Mouse (Mus musculus): ENCODE data around the gene Npr2.

Gene Npr2

DNA sequence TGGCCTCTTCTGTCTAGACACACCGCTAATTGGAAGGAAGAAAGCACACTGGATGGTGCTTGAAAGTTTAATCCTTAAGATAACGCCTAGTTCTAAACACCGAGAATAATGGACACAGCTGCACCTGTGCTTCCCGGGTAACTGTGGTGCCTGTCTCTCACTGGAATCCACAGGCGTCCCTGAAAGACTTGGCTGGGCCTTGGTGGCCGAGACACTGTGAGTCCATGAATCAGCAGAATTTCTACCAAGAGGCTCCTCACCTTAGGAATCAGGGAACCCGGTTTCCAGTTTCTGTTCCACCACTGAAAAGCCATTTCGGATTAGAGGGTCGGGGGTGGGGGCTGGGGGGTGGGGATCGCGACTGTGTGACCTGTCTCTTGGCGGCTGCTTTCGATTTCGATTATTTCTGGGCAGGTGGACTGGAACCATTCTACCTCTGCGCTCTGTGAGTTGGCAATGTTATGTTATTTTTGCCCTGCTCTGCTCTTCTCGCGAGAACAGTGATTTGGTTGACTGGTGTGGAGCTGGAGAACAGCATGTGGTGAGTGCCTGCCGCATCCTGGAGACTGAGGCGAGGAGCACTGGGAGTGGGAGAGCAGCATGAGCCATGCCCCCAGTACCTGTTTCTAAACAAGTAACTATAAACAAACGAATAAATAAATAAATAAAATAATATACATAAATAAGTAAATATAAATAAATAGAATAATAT lies 2.5 kb upstream of the Npr2 start:
- no peak for DNase-seq

DNA sequence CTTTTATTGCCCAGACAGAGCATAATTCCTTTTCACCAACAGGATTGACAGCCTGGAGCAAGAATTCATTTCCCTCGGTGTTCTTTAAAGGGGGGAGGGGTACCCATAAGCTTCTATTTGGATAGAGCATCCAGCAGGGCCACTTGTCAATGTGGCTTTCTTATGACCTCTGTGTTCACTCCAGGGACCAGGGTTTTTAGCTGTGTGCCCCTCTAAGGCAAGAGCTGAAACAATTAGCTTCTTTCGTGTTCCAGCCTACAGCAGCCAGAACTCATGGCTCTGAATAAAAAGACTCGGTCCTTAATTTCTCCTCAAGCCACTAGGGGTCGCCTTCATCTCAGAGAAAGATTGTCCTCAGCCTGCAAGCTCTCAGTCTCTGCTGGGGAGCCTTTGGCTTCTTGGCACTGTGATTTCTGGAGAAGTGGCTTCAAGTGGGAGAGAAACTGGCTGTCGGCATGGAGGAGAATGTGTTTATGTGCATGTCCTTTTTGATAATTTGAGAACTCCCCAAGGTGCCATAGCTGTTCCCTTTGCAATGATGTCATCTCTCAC lies 1.6 kb upstream of the Npr2 start:
- peak; percentile 85 for DNase-seq

DNA sequence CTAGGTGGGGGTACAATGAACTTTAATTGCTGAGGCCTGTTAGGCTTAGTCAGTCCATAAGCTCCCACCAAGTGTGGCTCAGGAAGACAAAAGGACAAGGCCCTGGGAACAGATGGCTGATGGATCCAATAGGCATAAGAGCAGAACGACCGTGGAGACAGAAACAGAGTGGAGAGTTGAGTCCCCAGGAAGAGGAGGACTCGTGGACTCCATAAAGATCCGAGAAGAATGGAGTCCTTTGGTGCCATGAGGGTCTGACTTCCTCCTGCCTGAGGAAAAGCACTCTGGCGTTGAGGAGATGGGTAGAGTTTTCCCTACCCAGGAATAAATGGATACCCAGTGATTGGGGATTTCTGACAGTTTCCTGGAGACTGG lies 1.1 kb upstream of the Npr2 start:
- no peak for DNase-seq

DNA sequence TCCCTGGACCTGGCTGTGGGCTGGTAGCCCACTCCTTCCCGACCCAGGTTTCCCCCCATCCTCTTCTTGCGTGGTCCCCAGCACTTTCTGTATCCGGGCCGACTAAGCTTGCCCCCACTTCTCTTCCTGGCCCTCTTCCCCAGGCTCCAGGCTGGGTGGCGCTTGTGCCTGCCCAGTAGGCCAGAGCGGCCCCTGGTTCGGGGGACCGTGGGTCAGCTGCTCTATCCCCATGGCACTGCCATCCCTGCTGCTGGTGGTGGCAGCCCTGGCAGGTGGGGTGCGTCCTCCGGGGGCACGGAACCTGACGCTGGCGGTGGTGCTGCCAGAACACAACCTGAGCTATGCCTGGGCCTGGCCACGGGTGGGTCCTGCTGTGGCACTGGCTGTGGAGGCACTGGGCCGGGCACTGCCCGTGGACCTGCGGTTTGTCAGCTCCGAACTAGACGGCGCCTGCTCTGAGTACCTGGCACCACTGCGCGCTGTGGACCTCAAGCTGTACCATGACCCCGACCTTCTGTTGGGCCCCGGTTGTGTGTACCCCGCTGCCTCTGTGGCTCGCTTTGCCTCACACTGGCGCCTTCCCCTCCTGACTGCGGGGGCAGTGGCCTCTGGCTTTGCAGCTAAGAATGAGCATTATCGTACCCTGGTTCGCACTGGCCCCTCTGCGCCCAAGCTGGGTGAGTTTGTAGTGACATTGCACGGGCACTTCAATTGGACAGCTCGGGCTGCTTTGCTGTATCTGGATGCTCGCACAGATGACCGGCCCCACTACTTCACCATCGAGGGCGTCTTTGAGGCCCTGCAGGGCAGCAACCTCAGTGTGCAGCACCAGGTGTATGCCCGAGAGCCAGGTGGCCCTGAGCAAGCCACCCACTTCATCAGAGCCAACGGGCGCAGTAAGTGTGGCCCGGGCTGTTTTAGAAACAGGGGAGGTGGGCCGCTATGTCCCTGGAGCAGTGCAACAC lies 503 bp downstream of the Npr2 start:
- no peak for DNase-seq

DNA sequence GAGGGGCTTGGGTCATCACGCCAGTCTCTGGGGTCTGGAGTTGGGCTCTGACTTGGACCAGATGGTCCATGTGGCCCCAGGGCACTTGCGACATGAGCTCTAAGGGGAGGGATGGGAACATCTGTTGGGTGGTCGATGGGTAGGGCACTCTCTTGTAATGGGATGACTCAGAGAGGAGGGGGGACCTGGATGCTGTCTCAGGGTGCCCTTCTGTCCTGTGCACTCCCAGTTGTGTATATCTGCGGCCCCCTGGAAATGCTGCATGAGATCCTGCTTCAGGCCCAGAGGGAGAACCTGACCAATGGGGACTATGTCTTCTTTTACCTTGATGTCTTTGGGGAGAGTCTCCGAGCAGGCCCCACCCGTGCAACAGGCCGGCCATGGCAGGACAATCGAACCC lies 1.6 kb downstream of the Npr2 start:
- no peak for DNase-seq

DNA sequence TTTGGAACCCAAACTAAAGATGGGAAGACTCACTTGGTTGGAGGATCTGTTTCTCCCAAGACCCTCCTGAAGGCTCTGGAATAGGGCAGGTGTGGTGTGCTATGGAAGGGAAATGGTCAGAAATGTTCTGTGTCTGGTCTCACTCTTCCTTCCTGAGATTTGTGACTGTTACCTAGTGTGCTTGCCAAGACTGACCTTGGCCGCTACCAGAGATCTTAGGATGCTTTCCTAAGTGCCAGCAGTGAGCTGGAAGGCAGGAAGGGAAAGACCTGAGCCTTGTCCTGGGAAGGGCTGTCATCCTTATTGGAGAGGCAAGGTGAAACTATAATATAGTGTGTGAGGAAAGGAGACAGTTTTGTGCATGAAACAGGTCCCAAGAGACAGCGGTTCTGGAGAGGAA lies 2.0 kb downstream of the Npr2 start:
- DNase-seq, result no peak

DNA sequence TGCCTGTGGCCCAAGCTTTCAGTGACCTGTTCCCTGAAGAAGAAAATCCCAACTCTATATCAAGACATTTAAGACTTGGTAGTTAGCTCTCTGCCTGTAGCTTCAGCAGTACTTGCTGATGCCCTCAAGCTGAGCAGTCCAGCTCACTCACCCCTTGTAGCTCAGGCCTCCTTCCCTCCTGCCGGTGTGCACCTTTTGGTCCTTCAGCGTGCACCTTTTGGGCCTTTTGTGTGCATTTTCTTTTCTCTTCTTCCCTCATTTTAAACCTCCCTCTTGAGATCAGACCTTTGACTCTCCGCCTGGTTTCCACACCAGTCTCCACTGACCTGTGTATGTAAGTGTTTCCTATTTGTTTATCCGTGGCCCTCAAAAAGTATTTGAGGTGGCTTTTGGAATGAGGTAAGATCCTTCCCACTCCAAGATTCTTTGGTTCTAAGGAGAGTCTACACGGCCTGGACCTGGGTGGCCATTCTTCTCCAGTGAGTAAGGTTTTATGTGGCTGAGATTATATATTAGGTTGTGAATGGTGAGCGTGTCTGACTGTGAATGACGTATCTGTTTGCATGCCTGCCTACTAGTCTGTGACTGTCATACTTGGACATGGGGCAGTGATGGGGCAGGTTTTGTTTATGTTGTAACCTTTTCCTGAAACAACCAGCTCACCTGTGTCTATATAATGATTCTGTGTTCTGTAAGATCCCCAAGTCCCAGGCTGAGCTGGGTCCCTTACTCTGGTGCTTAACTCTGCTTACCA lies 3.1 kb downstream of the Npr2 start:
- DNase-seq, result no peak

DNA sequence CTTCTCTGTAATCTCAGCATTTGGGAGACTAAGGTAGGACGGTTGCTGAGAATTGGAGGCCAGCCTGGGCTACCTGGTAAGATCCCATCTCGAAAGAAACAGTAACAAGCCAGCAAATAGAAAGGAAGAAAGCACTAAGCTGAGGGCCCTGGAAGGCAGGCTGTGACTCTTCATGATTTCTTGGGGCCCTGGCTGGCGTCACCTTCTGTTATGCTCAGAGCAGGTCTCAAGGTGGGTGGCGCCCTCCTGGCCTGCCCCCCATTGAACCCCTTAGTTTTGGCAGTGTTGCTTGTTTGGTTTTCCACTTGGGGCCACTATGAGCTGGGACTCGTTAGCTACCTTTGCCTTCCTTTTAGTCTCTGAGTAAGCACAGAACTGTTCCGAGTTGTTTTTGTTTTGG lies 5.0 kb downstream of the Npr2 start:
- DNase-seq, result no peak

DNA sequence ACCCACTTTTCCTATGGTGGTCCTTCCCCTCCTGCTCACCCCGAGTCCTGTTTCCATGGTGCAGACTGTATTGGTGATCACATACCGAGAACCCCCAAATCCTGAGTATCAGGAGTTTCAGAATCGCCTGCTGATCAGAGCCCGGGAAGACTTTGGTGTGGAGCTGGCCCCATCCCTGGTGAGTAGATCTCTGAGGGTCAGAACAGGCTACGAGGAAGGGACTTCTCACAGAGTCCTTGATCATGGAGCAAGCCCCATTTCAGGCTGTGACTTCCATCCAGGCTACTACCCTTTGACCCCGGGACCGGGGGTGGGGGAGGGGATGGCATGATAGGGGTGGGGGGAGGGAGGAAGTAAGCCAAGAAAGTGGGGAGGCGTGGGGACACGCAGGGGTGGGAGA lies 8.3 kb downstream of the Npr2 start:
- no peak for DNase-seq

DNA sequence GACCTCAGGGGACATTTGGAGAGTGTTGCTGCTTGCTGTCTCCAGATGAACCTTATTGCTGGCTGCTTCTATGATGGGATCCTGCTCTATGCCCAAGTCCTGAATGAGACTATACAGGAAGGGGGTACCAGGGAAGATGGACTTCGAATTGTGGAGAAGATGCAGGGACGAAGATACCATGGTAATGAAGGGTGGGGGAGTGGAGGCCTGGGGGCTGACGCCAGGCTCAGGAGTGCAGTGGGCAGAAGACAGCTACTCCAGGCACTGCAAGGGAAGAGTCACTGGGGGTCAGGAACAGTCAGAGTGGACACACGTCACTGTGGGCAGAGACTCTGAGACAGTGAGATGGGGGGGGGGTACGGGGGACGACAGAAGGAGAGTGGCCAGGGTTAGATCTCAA lies 8.8 kb downstream of the Npr2 start:
- no peak for DNase-seq

DNA sequence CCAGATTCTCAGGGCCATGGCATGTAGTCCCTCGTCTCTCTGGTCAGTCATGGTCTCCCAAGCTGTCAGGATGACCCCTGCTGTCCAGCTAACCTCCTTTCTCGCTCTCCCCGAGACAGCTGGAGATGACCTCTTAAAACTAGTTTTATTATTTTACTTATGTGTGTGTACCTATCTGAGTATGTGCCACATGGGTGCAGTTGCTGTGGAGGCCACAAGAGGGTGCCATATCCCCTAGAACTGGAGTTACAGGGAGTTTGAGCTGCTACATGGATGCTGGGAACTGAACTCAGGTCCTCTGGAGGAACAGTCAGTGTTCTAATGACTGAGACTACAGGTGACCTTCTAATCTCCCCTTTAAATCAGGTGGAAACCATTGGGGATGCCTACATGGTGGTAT lies 18.0 kb downstream of the Npr2 start:
- DNase-seq, result no peak

DNA sequence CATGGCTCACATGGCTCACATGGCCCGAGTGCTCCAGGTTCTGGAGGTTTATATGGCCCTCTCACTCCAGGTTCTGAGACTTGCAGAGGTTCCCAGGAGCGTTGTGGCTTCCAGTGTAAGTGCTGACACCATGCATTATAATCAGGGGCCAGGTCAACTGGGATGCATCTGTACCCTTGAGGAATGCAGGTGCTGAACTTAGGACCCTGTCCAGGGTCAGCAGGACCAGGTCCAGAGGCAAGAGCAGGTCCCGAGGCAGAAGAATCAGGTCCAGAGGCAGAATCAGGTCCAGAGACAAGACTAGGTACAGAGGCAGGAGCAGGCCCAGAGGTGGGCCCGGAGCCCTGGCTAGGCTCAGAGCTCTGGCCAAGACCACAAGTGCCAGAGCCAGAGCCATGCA lies 21.0 kb downstream of the Npr2 start:
- no peak for DNase-seq

DNA sequence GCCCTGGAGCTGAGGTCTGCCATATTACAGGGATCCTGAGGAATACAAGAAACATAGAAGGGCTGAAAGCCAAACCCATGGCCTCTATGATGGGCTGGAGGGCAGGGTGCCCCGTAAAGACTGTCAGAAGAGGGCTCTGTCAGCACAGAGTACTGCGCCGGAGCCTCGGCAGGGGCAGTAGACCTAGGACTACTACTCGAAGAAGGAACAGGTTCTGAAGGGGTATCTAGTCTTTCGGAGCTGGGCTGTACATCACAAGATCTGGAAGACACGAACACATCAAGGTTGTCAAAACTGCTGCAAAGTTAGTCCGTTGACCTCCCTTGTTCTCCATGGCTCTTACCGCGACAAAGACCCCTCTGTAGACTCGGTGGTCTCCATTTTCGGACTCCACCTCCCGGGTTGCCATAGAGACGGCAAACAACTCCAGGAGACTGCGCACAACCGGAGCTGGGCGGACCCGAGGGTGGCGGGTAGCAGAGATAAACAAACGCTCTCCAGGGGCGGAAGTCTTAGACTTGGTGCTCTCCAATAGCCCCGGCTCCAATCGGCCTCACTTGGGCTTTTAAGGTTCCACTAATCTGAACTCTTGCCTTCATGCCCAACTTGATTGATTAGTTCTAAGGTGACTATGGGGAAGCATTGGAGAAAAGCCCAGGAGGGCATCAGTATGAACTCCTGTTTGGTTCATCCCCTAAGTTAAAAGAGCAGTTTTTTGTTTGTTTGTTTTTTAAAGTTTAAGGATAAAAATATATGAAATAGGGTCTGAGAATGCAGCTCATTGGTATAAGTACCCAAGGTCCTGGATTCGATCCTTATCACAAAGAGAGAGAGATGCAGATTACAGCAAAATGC lies 21.7 kb downstream of the Npr2 start, which contains the start of gene Spag8:
TSS of gene Spag8 (minus strand) at position 434 of the 855 bp plus-strand sequence.
- DNase-seq, result no peak

DNA sequence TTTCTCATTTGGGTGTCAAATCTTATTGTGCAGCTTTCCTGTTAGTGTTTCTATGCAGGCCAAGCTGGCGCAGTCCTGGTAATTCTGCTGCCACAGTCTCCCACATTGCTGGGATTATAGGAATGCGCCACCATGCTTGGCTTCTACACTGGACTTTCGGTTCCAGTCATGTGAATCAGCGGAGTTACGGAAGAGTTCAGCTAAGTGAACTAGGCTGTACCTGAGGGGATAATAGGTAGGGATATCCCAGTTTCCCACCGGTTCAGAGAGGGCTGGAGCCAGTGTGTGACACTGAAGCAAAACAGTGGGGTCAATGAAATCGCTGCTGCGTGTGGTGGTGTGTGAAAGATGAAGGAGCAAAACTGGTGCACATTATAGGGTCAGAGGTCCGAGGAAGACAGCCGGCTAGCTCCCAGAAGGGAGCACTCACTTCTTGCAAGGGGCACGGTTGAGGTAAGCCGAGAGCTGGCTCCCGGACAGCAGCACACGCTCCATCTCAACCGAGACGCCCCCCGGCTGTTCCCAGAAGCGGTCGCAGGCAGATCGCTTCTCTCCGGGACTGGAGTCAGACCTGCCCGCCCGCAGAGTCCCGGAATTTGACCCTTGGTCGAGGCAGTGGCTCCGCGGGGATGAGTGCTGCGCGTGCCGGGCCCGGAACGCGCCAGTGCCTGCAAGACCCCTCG lies 24.1 kb downstream of the Npr2 start:
- no peak for DNase-seq

DNA sequence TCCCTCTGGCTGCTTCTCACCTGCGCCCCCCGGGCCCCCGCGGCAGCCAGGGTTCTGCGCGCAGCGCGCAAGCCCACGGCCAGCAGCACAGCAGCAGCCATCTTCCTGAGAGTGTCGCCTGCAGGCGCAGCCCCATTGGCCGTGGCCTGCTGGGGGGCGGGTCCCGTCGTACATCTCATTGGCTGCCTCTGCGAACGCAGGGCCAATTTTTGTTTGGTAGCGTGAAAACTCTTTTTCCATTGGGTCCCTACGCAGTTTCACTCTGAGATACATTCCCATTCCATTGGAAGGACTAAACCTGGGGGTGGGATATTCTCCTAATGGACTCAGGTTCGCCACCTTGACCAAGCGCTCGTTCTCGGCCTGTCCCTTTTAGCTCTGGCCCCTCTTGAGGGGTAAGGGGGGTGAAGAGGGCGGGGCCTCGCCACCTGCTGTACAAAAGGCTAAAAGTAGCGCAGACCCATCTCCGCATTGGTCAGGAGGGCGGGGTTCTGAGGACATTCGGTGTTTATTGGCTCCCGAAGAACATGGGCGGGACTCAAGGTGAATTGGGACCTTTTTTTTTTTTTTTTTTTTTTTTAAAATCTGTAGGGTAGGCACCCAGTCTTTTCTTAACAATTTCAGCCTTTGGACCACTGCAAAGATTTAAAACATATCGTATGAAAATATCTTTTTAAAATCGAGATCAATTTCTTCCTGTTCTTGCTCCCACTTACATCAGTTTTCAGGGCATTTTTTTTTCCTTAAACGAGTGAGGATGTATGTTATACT lies 24.8 kb downstream of the Npr2 start, which contains the start of gene Hint2:
TSS of gene Hint2 (minus strand) at position 128 of the 771 bp plus-strand sequence.
- peak; percentile 97 for DNase-seq

DNA sequence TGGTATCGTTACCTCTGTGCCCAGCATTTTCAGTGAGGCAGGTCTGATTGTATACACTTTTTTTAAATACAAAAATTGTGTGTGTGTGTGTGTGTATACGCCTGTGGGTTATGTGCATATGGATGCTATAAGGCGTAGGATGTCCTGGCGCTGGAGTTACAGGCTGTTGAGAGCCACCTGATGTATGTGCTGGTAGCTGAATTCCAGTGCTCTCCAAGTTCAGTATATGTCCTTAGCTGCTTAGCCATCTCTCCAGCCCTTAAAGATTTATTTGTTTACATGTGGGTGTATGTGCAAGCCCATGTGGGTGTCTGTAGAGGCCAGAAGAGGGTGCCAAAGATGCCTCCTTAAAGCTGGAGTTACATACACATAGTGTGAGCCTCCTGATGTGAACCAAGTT lies 25.4 kb downstream of the Npr2 start:
- DNase-seq, result no peak

DNA sequence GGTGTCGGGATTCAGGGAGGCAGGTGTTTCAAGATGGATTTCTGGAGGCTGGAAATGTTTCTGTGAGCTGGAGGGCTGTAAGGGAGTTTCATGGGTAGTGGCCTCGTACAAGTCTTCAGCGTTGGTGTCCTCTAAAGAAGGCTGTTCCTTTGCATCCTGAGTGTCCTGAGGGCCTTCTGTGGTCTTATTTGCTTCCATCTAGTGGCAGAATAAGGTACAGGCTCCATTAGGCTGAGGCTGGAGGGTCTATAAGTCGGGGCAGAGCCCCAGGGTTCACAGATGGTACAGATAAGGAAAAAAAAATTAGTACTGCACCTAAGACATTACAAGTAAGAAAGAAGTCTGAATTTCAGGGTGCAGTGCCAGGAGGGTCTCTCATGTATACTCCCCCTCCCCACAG lies 34.7 kb downstream of the Npr2 start:
- no peak for DNase-seq

DNA sequence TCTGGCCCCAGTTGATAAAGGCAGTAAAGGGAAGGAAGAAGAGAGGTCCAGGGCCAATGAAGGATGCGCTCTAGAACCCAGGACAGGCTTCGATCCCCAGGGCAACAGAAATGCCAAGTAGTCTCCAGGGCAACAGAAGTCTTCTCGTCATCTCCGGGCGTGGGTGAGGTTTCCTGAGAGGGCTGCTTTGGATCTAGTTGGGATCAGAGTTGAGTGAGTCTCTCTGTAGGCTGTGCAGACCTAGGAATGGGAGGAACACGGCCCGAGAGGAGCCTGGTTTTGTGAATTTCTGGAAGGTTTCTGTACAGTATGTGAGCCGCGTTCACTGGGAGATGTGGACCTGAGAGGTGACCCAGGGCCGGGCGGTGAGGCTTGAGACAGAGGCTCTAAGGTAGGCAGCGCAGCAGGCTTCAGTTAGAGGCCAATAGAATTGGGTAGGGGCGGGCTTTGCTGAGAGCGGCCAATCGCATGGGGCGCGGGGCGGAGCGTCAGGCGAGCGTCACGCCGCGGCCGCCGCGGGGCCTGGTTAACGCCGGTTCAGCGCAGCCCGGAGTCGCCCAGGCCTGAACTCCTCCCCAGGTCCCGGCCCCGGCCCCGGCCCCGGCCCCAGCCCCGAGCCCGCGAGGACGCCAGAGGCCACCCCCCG lies 37.2 kb downstream of the Npr2 start, which contains the start of the genes Tmem8b and Fam221b:
TSS of gene Tmem8b (plus strand) at position 190 of the 646 bp plus-strand sequence.
TSS of gene Fam221b (minus strand) at position 364 of the 646 bp plus-strand sequence.
- peak; percentile 88 for DNase-seq

DNA sequence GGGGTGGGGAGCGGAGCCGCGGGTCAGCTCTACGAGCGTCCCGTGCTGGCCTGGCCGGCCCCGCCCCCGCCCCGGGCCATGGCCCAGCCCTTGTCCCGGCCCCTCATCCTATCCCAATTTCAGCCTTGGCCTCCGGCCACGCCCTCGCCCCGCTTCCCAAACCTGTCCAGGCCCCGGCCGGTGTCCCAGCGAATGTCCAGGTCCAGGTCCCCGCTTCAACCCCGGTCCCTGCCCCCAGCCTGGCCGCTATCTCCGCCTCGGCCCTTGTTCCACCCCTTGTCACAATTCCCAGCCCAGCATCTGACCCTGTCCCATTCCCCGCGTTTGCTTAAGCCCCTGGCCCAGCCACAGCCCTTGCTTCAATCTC lies 37.7 kb downstream of the Npr2 start:
- no peak for DNase-seq

DNA sequence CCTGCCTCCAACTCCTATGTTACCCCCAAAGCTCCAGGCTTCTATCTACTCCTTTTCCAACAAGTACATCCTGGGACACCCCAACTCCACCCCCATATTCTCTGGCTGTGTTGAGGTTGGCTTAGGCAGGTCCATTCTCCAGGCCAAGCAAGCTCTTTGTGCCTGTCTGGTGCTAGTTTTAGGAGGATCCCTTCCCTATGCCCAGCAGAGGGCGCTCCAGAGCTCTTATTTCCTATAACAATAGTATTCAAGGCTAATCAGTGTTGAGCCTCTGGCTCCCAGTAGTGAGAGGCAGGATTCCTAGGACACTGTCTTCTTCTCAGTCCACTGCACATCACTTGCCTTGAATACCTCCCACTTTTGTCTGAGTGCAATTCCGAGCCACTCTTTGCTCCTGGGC lies 40.3 kb downstream of the Npr2 start:
- peak; percentile 88 for DNase-seq

Measured in layer of hippocampus, adult 9-11 months (tissue).